Mouse (Mus musculus): ENCODE data around the gene Ctrc.

The Ctrc gene

GRCm38 (mm10) chr4:141867498-141867897 lies 21.3 kb upstream of the Ctrc start:
- DNase-seq (ENCODE audit: low spot score) = peak; percentile 33

GRCm38 (mm10) chr4:141866933-141867490 lies 20.9 kb upstream of the Ctrc start:
- no peak for DNase-seq (ENCODE audit: low spot score)

- DNase-seq (ENCODE audit: low spot score) = no peak
Observed at GRCm38 (mm10) chr4:141865600-141865999, 19.4 kb upstream of the Ctrc start.

- no peak for DNase-seq (ENCODE audit: low spot score)
Observed at GRCm38 (mm10) chr4:141865006-141865405, 18.8 kb upstream of the Ctrc start.

GRCm38 (mm10) chr4:141864506-141864905 lies 18.3 kb upstream of the Ctrc start:
- no peak for DNase-seq (ENCODE audit: low spot score)

GRCm38 (mm10) chr4:141863726-141864280 lies 17.6 kb upstream of the Ctrc start:
- DNase-seq (ENCODE audit: low spot score) = no peak

GRCm38 (mm10) chr4:141862867-141863266 lies 16.7 kb upstream of the Ctrc start:
- DNase-seq (ENCODE audit: low spot score) = no peak

GRCm38 (mm10) chr4:141861591-141862295 lies 15.6 kb upstream of the Ctrc start:
- no peak for DNase-seq (ENCODE audit: low spot score)

- DNase-seq (ENCODE audit: low spot score) = no peak
Observed at GRCm38 (mm10) chr4:141860246-141860841, 14.2 kb upstream of the Ctrc start.

- DNase-seq (ENCODE audit: low spot score) = no peak
Observed at GRCm38 (mm10) chr4:141859351-141859750, 13.2 kb upstream of the Ctrc start.

GRCm38 (mm10) chr4:141858501-141858900 lies 12.3 kb upstream of the Ctrc start:
- DNase-seq (ENCODE audit: low spot score) = no peak

GRCm38 (mm10) chr4:141857422-141857930 lies 11.3 kb upstream of the Ctrc start:
- peak; percentile 72 for DNase-seq (ENCODE audit: low spot score)

- no peak for DNase-seq (ENCODE audit: low spot score)
Observed at GRCm38 (mm10) chr4:141853437-141853836, 7.3 kb upstream of the Ctrc start.

GRCm38 (mm10) chr4:141834536-141835095 lies 11.5 kb downstream of the Ctrc start:
- DNase-seq (ENCODE audit: low spot score) = no peak

- no peak for DNase-seq (ENCODE audit: low spot score)
Observed at GRCm38 (mm10) chr4:141833911-141834310, 12.2 kb downstream of the Ctrc start.

GRCm38 (mm10) chr4:141831361-141831760 lies 14.8 kb downstream of the Ctrc start:
- DNase-seq (ENCODE audit: low spot score) = no peak

- no peak for DNase-seq (ENCODE audit: low spot score)
Observed at GRCm38 (mm10) chr4:141830381-141830780, 15.8 kb downstream of the Ctrc start.

- no peak for DNase-seq (ENCODE audit: low spot score)
Observed at GRCm38 (mm10) chr4:141828177-141828576, 18.0 kb downstream of the Ctrc start.

- DNase-seq (ENCODE audit: low spot score) = no peak
Observed at GRCm38 (mm10) chr4:141827401-141827800, 18.8 kb downstream of the Ctrc start.

- DNase-seq (ENCODE audit: low spot score) = no peak
Observed at GRCm38 (mm10) chr4:141826060-141826459, 20.1 kb downstream of the Ctrc start, which contains the start of gene Cela2a. TSS of gene Cela2a (minus strand) at chr4:141826160.

- DNase-seq (ENCODE audit: low spot score) = no peak
Observed at GRCm38 (mm10) chr4:141822979-141823378, 23.2 kb downstream of the Ctrc start.

GRCm38 (mm10) chr4:141822089-141822488 lies 24.1 kb downstream of the Ctrc start:
- DNase-seq (ENCODE audit: low spot score) = no peak

GRCm38 (mm10) chr4:141821178-141821577 lies 25.0 kb downstream of the Ctrc start:
- no peak for DNase-seq (ENCODE audit: low spot score)
